Mouse (Mus musculus) kidney, adult 18-20 months (tissue): ENCODE results near the gene Exog.

Source experiments
- DNase-seq: peaks from one replicate; pipeline ENCODE4 v3.0.0; 2021

The Exog gene

DNA sequence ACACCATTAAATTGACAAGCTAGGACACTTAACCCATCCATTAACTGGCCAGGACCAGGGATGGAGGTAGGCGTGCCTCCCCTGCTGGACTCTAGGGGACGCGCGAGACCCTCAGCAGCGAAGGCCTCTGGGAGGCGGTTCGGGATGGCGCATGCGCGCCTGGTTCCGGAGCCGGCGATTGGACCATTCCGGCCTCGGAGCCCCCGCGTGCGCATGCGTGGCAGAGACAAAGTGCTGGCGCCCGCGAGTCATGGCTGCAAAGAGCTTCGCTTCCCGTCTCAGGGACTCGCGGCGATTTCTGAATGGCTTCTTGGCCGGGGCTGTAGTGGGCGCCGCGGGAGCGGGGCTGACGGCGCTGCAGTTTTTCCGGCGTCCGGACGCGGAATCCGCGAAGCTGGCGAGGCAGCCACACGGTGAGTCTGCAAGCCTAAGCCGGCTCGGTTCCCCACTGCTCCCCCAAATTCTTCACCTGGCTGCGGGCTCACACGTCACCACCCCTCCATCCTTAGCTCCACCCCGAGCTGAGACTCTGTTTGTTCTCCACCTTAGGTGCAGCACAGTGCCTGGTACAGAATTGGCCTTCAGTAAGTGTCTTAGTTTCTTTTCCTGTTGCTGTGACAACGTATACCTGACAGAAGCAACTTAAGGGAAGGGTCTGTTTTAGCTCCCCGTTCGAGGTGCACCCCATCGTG is at the start of gene Exog:
TSS of gene Exog (plus strand) at position 206 of the 692 bp plus-strand sequence.
- DNase-seq: peak; percentile 97

DNA sequence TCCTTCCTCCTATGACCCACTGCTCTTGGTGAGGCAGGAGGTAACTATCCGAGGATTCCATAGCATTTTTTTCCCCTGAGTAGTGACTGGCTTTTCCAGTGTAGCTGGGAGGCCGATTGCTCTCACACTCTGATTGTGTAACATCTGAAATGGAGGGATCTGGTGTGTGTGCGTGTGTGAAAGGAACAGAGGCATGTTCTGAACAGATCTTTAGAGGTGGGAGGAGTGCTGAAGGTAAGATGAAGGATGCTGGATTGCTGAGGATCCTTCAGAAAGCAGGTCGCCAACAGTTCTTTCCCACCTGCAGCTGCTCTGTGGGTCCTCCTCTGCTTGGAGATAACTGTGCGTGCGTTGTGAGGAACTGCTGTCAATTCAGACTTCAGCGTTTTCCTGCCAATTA is 43.4 kb upstream of the Exog start:
- no peak for DNase-seq

DNA sequence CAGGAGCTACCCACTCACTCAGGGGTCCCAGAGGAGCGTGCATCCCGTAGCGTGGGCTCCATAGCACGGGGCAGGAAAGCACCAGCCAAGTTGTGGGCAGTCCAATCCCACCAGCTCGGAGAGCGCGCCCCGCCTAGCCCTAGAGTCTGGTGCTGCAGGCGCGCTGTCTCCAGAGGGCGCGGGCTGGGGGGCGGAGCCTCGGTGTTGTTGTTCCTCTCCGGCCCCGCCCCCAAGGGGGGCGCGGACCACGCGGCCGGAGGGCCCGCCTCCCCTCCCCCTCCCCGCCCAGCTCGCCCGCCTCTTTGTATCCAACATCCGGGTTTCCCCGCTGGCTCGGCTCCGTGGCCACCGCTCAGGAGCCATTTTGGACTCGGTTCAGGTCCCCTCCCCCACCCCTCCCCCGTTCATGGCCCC is 42.9 kb upstream of the Exog start, which contains the start of gene Acvr2b:
TSS of gene Acvr2b (plus strand) at position 318 of the 414 bp plus-strand sequence.
- peak; percentile 95 for DNase-seq

- peak; percentile 69 for DNase-seq
Measured at GRCm38 (mm10) chr9:119402253-119403235, 42.2 kb upstream of the Exog start.

DNA sequence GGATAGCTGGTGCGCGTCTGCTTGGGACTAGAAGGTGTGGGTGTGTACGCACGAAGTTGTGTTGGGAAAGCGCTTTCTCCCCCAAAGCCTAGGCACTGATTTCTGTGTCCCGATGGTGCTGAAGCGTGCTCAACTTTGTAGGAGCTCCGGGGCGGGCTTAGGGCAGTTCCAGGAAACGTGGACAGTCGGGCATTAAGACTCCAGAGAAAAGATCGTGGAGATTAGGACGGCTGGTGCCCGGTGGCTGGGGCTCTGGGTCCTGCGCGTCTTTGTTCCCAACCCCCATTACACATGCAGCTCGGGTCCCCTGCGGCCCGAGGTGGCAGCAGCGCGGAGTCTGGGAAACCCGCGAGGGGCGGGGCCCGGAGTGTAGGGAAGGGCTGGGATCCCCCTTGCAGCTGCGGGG is 41.5 kb upstream of the Exog start:
- DNase-seq: peak; percentile 57

DNA sequence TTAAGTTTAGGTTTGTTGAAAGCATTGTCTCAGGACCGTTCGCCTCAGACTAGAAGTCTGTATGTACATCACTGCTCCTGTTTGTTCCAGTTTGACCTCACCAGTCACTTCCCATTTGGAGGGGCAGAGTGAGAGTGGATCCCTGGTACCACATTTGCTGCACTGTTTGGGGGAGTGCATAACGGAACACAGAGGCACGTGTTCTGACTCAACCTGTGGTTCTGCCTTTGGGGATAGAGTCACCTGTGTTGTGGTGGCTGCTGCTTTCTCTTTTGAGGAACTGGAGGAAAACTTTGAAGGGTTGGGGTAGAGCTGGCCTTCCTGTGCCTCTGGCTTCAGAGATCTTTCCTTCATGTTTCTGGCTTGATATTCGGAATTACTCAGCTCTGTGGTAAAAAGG is 40.7 kb upstream of the Exog start:
- DNase-seq: no peak

DNA sequence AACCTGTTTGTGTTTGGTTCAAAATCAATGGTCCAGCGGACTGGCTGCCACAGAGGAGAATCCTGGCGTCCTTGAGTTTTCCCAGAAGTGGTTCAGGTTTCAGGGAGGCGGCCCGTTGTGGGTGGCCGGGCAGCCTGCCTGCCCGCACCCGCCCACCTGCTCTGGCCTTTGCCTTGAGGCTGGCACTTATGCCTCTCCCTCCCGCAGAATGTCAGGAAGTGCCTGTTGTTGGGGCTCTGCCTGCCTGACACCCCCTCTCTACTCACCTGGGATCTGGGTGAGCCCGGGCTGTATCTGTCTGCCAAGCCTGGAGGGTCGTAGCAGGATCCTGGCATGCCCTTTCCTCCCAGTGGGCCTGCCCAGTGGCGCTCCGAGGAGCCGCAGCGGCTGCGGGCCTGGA is 36.9 kb upstream of the Exog start:
- DNase-seq: peak; percentile 73

GRCm38 (mm10) chr9:119408898-119409664 is 35.7 kb upstream of the Exog start:
- no peak for DNase-seq

GRCm38 (mm10) chr9:119409864-119410263 is 34.9 kb upstream of the Exog start:
- DNase-seq: no peak

DNA sequence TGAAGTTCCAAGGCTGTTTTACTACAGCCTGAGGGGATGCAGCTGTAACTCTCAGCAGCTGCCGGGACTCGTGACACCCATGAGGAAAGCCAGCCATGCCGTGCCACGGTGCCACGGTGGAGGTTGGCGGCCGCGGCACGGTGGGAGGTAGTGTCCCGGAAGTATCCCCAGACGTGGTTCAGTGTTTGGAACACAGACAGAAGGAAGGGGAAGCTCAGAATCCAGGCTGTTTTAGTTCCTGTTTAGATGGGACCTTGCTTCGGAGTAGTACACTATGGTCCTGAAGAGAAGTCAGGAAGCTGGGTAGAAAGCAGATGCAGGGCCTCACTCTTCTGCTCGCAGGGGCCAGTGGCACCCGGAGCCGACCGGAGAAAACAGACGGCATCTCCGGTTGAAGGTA is 26.7 kb upstream of the Exog start:
- DNase-seq: no peak

DNA sequence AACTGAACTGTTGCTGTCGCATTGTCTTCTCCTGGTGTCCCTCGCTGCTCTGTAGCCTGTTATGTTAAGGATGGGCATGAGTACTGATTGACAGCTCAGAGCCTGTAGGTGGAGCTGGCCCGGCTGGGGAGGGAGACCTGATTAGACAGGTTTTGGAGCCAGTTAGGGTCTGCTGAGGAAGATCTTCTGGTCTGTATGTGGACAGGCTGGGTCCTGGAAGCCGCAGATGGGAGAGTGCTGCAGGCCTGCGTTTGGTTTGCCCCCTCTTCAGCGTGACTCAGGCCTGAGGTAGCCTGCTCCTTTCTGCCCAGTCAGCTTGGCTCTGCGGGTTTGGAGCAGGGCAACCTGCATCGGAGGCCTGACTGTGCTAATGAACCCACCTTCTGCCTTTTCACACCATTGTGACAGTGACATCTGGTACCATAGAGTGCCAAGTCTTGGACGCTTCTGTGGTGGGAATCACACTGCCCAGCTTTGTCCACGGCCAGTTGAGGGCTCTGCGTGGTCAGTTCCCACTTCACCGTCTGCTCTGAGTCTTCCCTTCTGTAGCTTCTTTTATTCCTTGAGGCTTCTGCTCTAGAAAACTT is 24.8 kb upstream of the Exog start:
- DNase-seq: no peak

GRCm38 (mm10) chr9:119425217-119425975 is 19.3 kb upstream of the Exog start:
- DNase-seq: peak; percentile 43

- DNase-seq: no peak
Measured at GRCm38 (mm10) chr9:119425976-119426415, 18.7 kb upstream of the Exog start.

GRCm38 (mm10) chr9:119426483-119426882 is 18.3 kb upstream of the Exog start:
- DNase-seq: no peak

DNA sequence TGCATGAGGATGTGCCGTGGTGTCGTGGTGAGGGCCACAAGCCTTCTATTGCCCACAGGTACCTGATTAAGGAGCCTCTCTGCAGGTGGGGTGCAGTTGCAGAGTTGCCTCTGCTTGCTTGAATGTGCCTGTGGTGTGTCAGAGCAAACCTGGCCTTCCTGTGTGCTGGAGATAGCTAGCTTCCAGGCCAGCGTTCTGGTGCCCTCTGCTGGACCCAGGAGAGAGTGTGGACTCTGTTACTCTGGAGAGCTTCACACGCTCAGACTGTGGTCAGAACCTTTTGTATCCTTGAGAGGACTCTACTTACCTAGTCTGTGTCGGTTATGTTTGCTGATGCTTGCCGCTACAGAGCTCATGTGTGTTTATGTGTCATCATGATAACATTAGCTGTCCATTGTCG is 14.4 kb upstream of the Exog start:
- DNase-seq: peak; percentile 87

DNA sequence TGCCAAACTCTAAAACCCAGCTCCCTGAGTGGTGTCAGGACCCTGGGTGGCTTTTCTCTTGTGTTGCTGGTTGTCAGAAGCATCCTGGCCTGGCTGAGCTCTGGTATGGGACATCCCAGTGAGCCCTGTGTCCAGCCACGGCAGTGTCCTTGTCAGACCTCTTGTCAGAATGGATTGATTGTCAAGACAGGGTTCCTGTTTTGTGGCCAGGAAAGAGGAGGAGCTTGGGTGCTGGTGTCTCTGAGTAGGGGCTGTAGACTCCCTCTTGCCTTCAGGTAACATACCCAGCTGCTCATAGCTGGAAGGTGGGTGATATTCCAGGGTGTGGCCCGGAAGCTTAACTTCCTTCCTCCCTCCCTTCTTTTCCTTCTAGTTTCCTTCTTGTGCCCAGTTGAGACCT is 8.9 kb upstream of the Exog start:
- no peak for DNase-seq

DNA sequence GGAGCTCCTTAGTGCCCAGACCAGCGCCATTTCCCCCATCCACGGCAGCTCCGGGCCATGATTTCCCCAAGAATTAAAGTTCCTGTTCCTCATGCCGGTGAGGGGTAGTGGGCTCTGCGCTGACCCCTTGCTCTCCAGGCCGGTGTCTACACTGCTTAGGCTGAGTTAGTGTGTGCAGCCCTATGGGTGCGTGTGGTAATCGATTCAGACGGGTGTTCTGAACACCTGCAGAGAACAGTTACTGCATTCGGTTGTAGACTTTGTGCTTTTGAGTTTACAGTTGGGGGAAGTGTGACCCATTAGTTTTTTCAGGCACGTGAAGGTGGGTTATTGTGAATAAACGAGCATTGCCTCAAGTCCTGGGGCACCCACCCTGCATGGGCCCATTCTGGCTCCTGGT is 6.7 kb upstream of the Exog start:
- no peak for DNase-seq

GRCm38 (mm10) chr9:119438498-119439000 is 6.2 kb upstream of the Exog start:
- DNase-seq: no peak

GRCm38 (mm10) chr9:119445737-119446136 is 994 bp downstream of the Exog start:
- DNase-seq: no peak

DNA sequence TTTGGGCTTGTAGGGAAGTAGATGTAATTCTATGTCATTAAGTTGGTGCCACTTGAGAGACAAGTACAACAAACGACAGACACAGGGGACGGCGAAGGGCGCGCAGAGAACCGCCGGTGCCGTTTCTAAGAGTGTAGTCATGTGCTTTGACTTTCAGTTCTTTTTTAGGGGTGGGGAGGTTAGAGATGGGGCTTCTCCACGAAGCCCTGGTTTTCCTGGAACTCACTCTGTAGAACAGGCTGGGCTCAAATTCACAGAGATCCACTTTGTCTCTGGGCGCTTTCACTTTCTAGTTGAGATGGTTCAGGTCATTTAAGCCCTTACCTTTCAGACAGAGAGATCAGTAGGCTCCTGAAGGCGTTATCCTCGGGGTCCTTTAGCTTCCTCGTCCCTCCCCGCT is 11.2 kb downstream of the Exog start:
- DNase-seq: no peak

DNA sequence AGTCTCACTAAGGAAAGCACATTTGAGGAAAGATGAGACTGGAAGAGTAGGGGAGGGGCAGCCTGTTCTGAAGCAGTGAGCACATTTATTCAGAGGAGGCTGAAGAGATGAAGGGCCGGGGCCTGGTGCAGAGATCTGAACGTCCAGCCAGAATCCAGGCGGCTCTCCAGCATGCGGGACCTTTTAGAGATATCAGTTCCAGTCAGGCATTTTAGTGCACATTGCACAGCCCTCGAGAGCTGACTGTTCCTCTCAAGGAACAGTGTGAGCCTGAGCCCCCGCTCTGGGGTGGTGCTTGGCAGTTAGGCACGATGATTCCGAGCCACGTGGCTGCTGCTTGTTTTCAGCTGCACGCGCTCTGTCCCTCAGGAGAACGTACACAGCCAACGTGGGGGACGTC is 12.4 kb downstream of the Exog start:
- DNase-seq: no peak

GRCm38 (mm10) chr9:119460410-119460809 is 15.7 kb downstream of the Exog start:
- peak; percentile 68 for DNase-seq
